Mouse (Mus musculus) limb, embryonic 10.5 days (tissue): ENCODE data around the gene Ndufaf7. TPM values are rescaled to one million over a fixed set of nuclear protein-coding genes. Genes with fewer than 3 reads are reported as not detected.

Experiments used
- DNase-seq: peaks from one replicate; pipeline ENCODE4 v3.0.0-alpha.2; 2017; ENCODE audit warnings: low spot score
- H3K27ac ChIP-seq: fragments of 300-500 bp; sonication (generic); 2 replicates; pipeline ENCODE4 v1.5.1; 2016; ENCODE audit warnings: mild to moderate bottlenecking
- H3K27me3 ChIP-seq: fragments of 300-500 bp; sonication (generic); 2 replicates; pipeline ENCODE4 v1.6.1; 2016; ENCODE audit warnings: low read depth, mild to moderate bottlenecking; ENCODE audit not compliant: poor library complexity, severe bottlenecking
- H3K36me3 ChIP-seq: fragments of 300-500 bp; sonication (generic); 2 replicates; pipeline ENCODE4 v1.6.1; 2016; ENCODE audit warnings: mild to moderate bottlenecking, moderate library complexity
- H3K4me1 ChIP-seq: fragments of 300-500 bp; sonication (generic); 2 replicates; pipeline ENCODE4 v1.6.1; 2016
- H3K4me3 ChIP-seq: fragments of 300-500 bp; sonication (generic); 2 replicates; pipeline ENCODE4 v1.5.1; 2016; ENCODE audit warnings: mild to moderate bottlenecking, moderate library complexity
- H3K9me3 ChIP-seq: fragments of 300-500 bp; sonication (generic); replicated peaks from 2 replicates; pipeline ENCODE4 v1.6.1; 2016; ENCODE audit warnings: mild to moderate bottlenecking
- WGBS: fragments of 180-500 bp; shearing (Covaris S2); methylation state at CpG from one replicate; pipeline ENCODE4 v1.1.7; 2016; 5-methylcytosine and 5-hydroxymethylcytosine counted together
- polyA plus RNA-seq: library from polyadenylated mRNA; unstranded; fragments of >200 nt; fragmentation: Nextera tagmentation; extraction: Ambion mirVana; gene quantifications from 2 replicates; pipeline ENCODE4 v1.2.1, GENCODE M21; 2016

Gene Ndufaf7
- polyA plus RNA-seq, 1 experiment from 2014 or later, result 48.2 TPM

GRCm38 (mm10) chr17:78916899-78917298, 20.0 kb upstream of the Ndufaf7 start:
- peak overlapping the region; percentile 84 for H3K27ac ChIP-seq
- H3K4me3 ChIP-seq, result peak overlapping the region; percentile 64
- H3K27me3 ChIP-seq, result no peaks in the 10 kb centered on the region
- peaks cover 42% of the 10 kb centered on the region for H3K36me3 ChIP-seq
- H3K4me1 ChIP-seq, result peaks cover 16% of the 10 kb centered on the region
- 4% methylated on average over 11 of the region's 11 CpGs for WGBS
- no peaks in the 10 kb centered on the region for H3K9me3 ChIP-seq
- no peak for DNase-seq

- Histone ChIP-seq H3K4me1 (peaks cover 16% of the 10 kb centered on the region), H3K36me3 (peaks cover 50% of the 10 kb centered on the region), H3K4me3 (no peak overlapping the region; the same call in 1 of the 2 replicates), H3K27ac (no peak overlapping the region), H3K27me3 (no peaks in the 10 kb centered on the region), H3K9me3 (no peaks in the 10 kb centered on the region)
- no peak for DNase-seq
- WGBS, result 56% methylated on average over 6 of the region's 6 CpGs
Observed at GRCm38 (mm10) chr17:78917696-78918095, 19.2 kb upstream of the Ndufaf7 start.

GRCm38 (mm10) chr17:78935857-78936256, 1.1 kb upstream of the Ndufaf7 start:
- Histone ChIP-seq H3K36me3 (peaks cover 50% of the 10 kb centered on the region), H3K4me3 (peak overlapping the region; percentile 77), H3K27ac (no peak overlapping the region), H3K4me1 (peaks cover 11% of the 10 kb centered on the region), H3K9me3 (no peaks in the 10 kb centered on the region), H3K27me3 (no peaks in the 10 kb centered on the region)
- no peak for DNase-seq
- 88% methylated on average over 2 of the region's 2 CpGs for WGBS

GRCm38 (mm10) chr17:78937229-78937853, 405 bp downstream of the Ndufaf7 start:
- Histone ChIP-seq H3K9me3 (no peaks in the 10 kb centered on the region), H3K4me1 (peaks cover 11% of the 10 kb centered on the region), H3K27me3 (no peaks in the 10 kb centered on the region), H3K4me3 (peak overlapping the region; percentile 77), H3K36me3 (peaks cover 46% of the 10 kb centered on the region), H3K27ac (peak overlapping the region; percentile 80)
- 11% methylated on average over 26 of the region's 26 CpGs for WGBS
- no peak for DNase-seq

GRCm38 (mm10) chr17:78938927-78939326, 2.0 kb downstream of the Ndufaf7 start:
- peaks cover 11% of the 10 kb centered on the region for H3K4me1 ChIP-seq
- no peaks in the 10 kb centered on the region for H3K9me3 ChIP-seq
- H3K4me3 ChIP-seq, result no peak overlapping the region
- 93% methylated on average over 4 of the region's 4 CpGs for WGBS
- DNase-seq, result no peak
- H3K27ac ChIP-seq, result no peak overlapping the region
- H3K36me3 ChIP-seq, result peaks cover 41% of the 10 kb centered on the region
- H3K27me3 ChIP-seq, result no peaks in the 10 kb centered on the region

- DNase-seq, result no peak
- H3K36me3 ChIP-seq, result peaks cover 45% of the 10 kb centered on the region
- WGBS, result 65% methylated on average over 11 of the region's 11 CpGs
Observed at GRCm38 (mm10) chr17:78942579-78942978, 5.6 kb downstream of the Ndufaf7 start.

GRCm38 (mm10) chr17:78951225-78951624, 14.3 kb downstream of the Ndufaf7 start:
- DNase-seq, result no peak
- Histone ChIP-seq H3K36me3 (peaks cover 92% of the 10 kb centered on the region), H3K4me1 (no peaks in the 10 kb centered on the region), H3K27ac (no peak overlapping the region), H3K4me3 (no peak overlapping the region), H3K27me3 (no peaks in the 10 kb centered on the region), H3K9me3 (no peaks in the 10 kb centered on the region)
- 93% methylated on average over 5 of the region's 5 CpGs for WGBS

More at GRCm38 (mm10) chr17:78942579-78942978, 5.6 kb downstream of the Ndufaf7 start:
- peaks cover 3% of the 10 kb centered on the region for H3K4me1 ChIP-seq
- H3K4me3 ChIP-seq, result no peak overlapping the region
- no peak overlapping the region for H3K27ac ChIP-seq
- no peaks in the 10 kb centered on the region for H3K9me3 ChIP-seq
- no peaks in the 10 kb centered on the region for H3K27me3 ChIP-seq

- H3K9me3 ChIP-seq, result no peaks in the 10 kb centered on the region
- H3K36me3 ChIP-seq, result peaks cover 93% of the 10 kb centered on the region
- no peak overlapping the region for H3K4me3 ChIP-seq
- no peak for DNase-seq
- H3K27me3 ChIP-seq, result no peaks in the 10 kb centered on the region
- H3K27ac ChIP-seq, result no peak overlapping the region
- WGBS, result 92% methylated on average over 5 of the region's 5 CpGs
- no peaks in the 10 kb centered on the region for H3K4me1 ChIP-seq
Observed at GRCm38 (mm10) chr17:78952070-78952469, 15.1 kb downstream of the Ndufaf7 start.

- no peak for DNase-seq
- Histone ChIP-seq H3K4me3 (no peak overlapping the region), H3K36me3 (peaks cover 94% of the 10 kb centered on the region), H3K27me3 (no peaks in the 10 kb centered on the region), H3K9me3 (no peaks in the 10 kb centered on the region), H3K4me1 (no peaks in the 10 kb centered on the region), H3K27ac (no peak overlapping the region)
- 91% methylated on average over 8 of the region's 8 CpGs for WGBS
Observed at GRCm38 (mm10) chr17:78953240-78953639, 16.3 kb downstream of the Ndufaf7 start.

- H3K36me3 ChIP-seq, result peaks cover 96% of the 10 kb centered on the region
- 82% methylated on average over 6 of the region's 6 CpGs for WGBS
Observed at GRCm38 (mm10) chr17:78959473-78959872, 22.5 kb downstream of the Ndufaf7 start.

GRCm38 (mm10) chr17:78964387-78964786, 27.5 kb downstream of the Ndufaf7 start:
- H3K27me3 ChIP-seq, result no peaks in the 10 kb centered on the region
- H3K27ac ChIP-seq, result no peak overlapping the region
- DNase-seq, result no peak
- H3K9me3 ChIP-seq, result no peaks in the 10 kb centered on the region
- whole genome bisulfite sequencing, result 98% methylated on average over 1 of the region's 1 CpGs
- H3K4me1 ChIP-seq, result no peaks in the 10 kb centered on the region
- no peak overlapping the region for H3K4me3 ChIP-seq
- H3K36me3 ChIP-seq, result peaks cover 89% of the 10 kb centered on the region

More at GRCm38 (mm10) chr17:78959473-78959872, 22.5 kb downstream of the Ndufaf7 start:
- Histone ChIP-seq H3K4me1 (no peaks in the 10 kb centered on the region), H3K9me3 (no peaks in the 10 kb centered on the region), H3K27ac (no peak overlapping the region), H3K4me3 (no peak overlapping the region), H3K27me3 (no peaks in the 10 kb centered on the region)
- DNase-seq, result no peak

GRCm38 (mm10) chr17:78966092-78966883, 29.4 kb downstream of the Ndufaf7 start:
- Histone ChIP-seq H3K9me3 (no peaks in the 10 kb centered on the region), H3K4me1 (no peaks in the 10 kb centered on the region), H3K27ac (no peak overlapping the region), H3K27me3 (no peaks in the 10 kb centered on the region), H3K4me3 (no peak overlapping the region), H3K36me3 (peaks cover 86% of the 10 kb centered on the region)
- DNase-seq, result no peak
- WGBS, result 94% methylated on average over 11 of the region's 11 CpGs

GRCm38 (mm10) chr17:78968500-78968899, 31.6 kb downstream of the Ndufaf7 start:
- H3K4me1 ChIP-seq, result no peaks in the 10 kb centered on the region
- H3K36me3 ChIP-seq, result peaks cover 84% of the 10 kb centered on the region
- no peak overlapping the region for H3K4me3 ChIP-seq
- no peaks in the 10 kb centered on the region for H3K9me3 ChIP-seq
- H3K27ac ChIP-seq, result no peak overlapping the region
- no peaks in the 10 kb centered on the region for H3K27me3 ChIP-seq
- DNase-seq, result no peak
- 85% methylated on average over 3 of the region's 3 CpGs for WGBS
